Mouse (Mus musculus) frontal cortex, adult (tissue): ENCODE measurements at regions not wholly inside any gene's neighbourhood (a gene's known extent, or its start where the extent isn't known, plus 50 kb on each side); places are given as distances from the start of the nearest gene placed in this dataset.
"Not testable (repeated sequence)": the region's sequence is repeated elsewhere in the genome, so short reads cannot be mapped to it uniquely, and the experiment has no call there.

Source experiments
- ATAC-seq: cut with Nextera tagmentation; 2 replicates; pipeline ENCODE4 v1.9.2; 2017; ENCODE audit warnings: mild to moderate bottlenecking, moderate library complexity, mixed read lengths; ENCODE audit not compliant: low TSS enrichment

- ATAC-seq: not testable (repeated sequence)
These were observed 335.6 kb downstream of the Gm11232 start for GRCm38 (mm10) chr4:71422121-71422520.

- ATAC-seq: no peak
These were observed 347.9 kb downstream of the Gm11232 start for GRCm38 (mm10) chr4:71409867-71410266.

DNA sequence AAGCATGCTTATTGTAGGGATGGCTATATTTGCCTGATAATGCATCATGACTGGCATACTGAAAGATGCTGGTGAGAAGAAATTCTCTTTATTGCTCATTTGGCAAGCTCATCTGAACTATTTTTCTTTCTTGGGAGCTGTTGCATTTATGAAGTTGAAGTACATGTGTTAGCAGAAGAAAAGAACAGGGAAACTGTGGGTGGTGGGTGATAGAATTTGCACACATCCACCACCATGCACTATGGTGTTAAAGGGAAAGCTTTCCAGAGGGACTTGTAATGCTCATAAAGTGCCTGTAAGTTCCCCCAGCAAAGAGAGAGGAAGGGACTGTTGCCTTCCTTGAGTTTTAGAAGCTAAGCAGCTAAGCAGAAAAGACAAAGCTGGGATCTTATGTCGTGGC is 367.3 kb downstream of the Gm11232 start:
- ATAC-seq: peak; percentile 99

GRCm38 (mm10) chr4:71369276-71369675 is 388.5 kb downstream of the Gm11232 start:
- ATAC-seq: no peak

DNA sequence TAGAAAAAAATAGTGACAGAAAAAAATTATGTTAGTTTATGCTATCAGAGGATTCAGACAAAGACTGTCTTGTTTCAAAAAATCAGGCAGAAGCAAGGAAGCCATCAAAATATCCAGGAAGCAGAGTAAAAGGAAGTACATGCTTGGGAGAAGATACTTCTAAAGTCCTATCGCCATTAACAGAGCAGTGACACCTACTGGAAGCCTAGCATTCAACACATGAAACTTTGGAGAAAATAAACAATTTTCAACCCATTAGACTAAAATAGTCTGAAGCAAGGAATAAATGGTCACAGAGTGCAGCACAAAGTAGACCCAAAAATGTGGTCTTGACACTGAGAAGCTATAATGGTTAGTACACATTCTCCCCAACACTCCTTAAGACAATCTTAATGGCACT is 394.0 kb downstream of the Gm11232 start:
- no peak for ATAC-seq

- no peak for ATAC-seq
These were observed 400.1 kb downstream of the Gm11232 start for GRCm38 (mm10) chr4:71357626-71358025.

- no peak for ATAC-seq
These were observed 401.1 kb downstream of the Gm11232 start for GRCm38 (mm10) chr4:71356714-71357113.

- ATAC-seq: no peak
These were observed 401.5 kb downstream of the Gm11232 start for GRCm38 (mm10) chr4:71356310-71356709.

- ATAC-seq: no peak
These were observed 405.9 kb downstream of the Gm11232 start for GRCm38 (mm10) chr4:71351880-71352279.

DNA sequence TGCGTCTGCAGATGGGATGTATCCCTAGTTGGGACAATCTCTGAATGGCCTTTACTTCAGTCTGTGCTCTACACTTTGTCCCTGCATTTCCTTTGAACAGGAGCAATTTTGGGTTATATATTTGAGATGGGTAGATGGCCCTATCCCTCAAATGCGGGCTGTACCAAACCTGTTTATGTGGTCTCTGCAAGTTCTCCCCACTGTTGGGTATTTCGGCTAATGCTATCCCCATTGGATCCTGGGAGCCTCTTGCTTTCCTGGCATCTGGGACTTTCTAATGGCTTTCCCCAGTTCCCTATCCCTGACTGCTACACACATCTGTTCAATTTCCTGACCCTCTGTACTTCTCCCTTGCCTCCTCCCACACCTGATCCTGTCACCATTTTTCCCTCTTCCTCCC is 414.7 kb downstream of the Gm11232 start:
- no peak for ATAC-seq

- peak; percentile 27; the same call in 1 of the 2 replicates for ATAC-seq
These were observed 419.2 kb downstream of the Gm11232 start for GRCm38 (mm10) chr4:71338582-71338981.

DNA sequence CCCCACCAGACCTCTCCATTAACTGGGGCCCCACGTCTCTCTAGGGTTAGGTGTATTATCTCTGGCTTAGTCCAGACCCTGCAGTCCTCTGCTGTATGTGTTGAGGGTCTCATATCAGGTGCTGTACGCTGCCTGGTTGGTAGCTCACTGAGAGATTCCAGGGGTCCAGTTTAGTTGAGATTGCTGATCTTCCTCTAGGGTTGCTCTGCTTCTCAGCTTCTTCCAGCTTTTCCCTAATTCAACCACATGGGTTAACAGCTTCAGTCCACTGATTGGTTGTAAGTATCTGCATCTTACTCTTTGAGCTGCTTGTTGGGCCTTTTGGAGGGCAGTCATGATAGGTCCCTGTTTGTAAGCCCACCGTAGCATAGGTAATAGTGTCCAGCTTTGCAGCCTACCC is 425.1 kb downstream of the Gm11232 start:
- no peak for ATAC-seq

DNA sequence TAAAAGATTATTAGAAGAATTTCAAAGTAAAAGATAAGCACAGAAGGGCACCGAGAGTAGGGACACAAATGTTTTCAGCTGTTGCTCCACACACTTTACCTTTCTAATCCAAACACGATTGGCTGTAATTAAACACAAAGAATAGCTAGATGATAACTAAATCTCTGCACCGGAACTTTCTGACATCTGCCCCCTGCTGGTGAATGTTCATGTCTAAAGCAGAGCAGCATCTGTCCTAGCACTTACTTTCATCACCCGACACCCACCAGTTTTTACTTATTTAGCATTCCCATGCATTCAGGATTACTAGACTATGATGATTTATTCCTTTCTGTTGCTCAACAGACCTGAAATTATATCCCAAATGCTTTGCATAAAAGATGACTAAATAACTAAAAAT is 425.7 kb downstream of the Gm11232 start:
- ATAC-seq: peak; percentile 77

GRCm38 (mm10) chr4:71316605-71317004 is 441.2 kb downstream of the Gm11232 start:
- ATAC-seq: no peak

- ATAC-seq: no peak
These were observed 450.6 kb downstream of the Gm11232 start for GRCm38 (mm10) chr4:71307176-71307612.

DNA sequence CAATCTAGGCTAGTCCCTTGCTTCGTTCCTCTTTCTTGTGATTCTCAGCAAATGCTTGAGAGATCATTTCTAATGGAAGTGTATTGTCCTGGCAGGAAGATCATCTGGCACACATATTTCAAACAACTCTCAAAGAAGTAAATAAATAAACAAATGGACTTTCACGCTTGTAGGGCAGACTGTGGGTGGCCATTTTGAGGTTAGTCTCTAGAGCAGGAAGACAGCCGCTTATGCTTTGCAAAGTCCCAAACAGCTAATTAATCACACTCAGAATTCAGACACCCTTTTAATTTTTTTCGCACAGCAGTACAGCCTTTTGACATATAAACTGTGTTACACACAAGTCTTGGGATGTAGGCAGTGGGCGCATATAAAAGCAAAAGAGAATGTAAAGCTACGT is 451.1 kb downstream of the Gm11232 start:
- no peak for ATAC-seq

GRCm38 (mm10) chr4:71295716-71296115 is 462.0 kb downstream of the Gm11232 start:
- not testable (repeated sequence) for ATAC-seq

- ATAC-seq: no peak
These were observed 466.0 kb downstream of the Gm11232 start for GRCm38 (mm10) chr4:71291741-71292149.

DNA sequence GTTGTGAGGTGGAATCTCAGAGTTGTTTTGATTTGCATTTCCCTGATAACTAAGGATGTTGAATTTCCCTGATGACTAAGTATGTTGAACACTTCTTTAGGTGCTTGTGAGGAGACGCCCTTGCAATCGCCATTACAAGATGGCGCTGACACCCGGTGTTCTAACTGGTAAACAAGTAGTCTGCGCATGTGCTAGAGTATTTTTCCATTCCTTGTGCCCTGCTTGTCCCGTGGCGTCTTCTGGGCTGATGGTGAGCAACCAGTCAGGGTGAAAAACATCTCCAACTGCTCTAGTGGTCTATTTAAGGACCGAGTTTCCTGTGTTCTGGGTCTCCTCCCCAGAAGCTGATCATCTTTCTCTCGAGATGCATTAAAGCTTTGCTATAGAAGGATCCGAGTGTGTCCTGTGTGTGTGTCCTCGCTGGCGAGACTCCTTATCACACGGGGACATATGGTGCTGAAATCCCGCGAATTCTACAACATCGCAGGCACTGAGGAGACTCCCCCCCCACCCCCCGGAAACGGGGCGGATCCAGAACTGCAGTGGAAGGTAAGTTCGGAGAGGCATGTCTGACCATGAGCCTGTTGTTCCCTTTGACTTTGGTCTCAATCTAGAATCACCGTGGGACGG is 466.5 kb downstream of the Gm11232 start:
- ATAC-seq: not testable (repeated sequence)

GRCm38 (mm10) chr4:71283147-71283546 is 474.6 kb downstream of the Gm11232 start:
- no peak for ATAC-seq

DNA sequence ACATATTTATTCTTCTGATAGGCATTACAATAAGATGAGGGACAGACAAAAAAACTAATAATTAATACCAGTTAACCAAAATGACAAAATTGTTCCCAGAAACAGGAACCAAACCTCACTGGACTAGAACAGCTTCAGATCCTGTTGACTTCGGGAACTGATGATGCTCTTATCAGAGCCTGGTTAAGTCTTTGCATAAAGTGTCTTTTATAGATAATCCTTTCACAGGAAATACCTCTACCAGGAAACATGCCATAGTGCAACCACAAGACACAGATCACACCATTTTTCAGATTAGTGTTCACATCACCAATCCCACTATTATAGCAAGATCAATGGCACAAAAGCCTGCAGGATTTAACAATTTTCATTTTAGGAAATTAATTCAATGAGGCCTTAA is 478.1 kb downstream of the Gm11232 start:
- ATAC-seq: no peak

- no peak for ATAC-seq
These were observed 497.9 kb downstream of the Gm11232 start for GRCm38 (mm10) chr4:71259897-71260296.

GRCm38 (mm10) chr4:71230497-71230872 is 527.3 kb downstream of the Gm11232 start:
- ATAC-seq: peak; percentile 44; the same call in 1 of the 2 replicates
